14 mouse cellular contexts compared by ENCODE assay signal in the genomic region with DNA sequence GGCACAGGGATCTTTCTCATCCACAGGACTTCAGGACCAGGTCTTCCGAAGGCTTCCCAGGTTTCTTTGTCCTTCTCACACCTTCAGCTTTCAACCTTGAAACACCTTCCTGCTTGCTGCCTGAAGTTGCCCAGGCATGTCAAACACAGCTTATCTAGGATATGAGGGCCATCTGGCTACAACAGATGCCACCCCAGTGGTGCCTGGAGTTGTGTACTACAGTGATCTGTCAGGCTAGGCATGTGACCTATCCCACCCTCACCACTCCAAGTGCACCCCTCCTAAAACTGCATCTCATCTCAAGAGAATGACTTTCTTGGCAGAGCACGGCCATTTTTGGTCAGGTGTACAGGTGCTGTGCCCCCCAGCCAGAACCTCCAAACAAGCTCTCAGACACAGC. TPM values are rescaled to one million over a fixed set of nuclear protein-coding genes. Genes with fewer than 3 reads are reported as not detected.
A peak's percentile ranks its signal among the peaks of the same experiment; 100 is the strongest.
DNase-seq lines count a peak whose midpoint lies in the region; ATAC-seq lines count a peak whose summit lies in the region.
"Had no signal": no experiment of that assay in that cellular context is flagged by ENCODE, and none has a peak within 500 bp of the region (broad histone marks: within the 10 kb centered on the region; RNA-seq: fewer than 3 reads in every experiment).

No protein-coding gene starts in this region.

- H3K4me3 ChIP-seq in heart, embryonic 13.5 days = no peak overlapping the region
- H3K4me3 ChIP-seq in liver, embryonic 12.5 days = no peak overlapping the region
- no peak overlapping the region for H3K4me3 ChIP-seq in embryonic facial prominence, embryonic 10.5 days
- H3K4me3 ChIP-seq: embryonic facial prominence, embryonic 15.5 days; heart, embryonic 15.5 days had no signal

- H3K4me2 ChIP-seq in heart, embryonic 13.5 days = no peak overlapping the region
- peak overlapping the region; percentile 56 for H3K4me2 ChIP-seq in liver, embryonic 12.5 days
- H3K4me2 ChIP-seq: embryonic facial prominence, embryonic 15.5 days; heart, embryonic 15.5 days had no signal

- no peak for ATAC-seq in heart, embryonic 13.5 days (ENCODE audit: extremely low read depth, insufficient number of reproducible peaks, low FRiP score, low TSS enrichment)
- peak; percentile 92 for ATAC-seq in liver, embryonic 12.5 days

- peaks cover 21% of the 10 kb centered on the region for H3K4me1 ChIP-seq in heart, embryonic 13.5 days
- H3K4me1 ChIP-seq in liver, embryonic 12.5 days = peaks cover 78% of the 10 kb centered on the region
- no peaks in the 10 kb centered on the region for H3K4me1 ChIP-seq in embryonic facial prominence, embryonic 10.5 days
- H3K4me1 ChIP-seq: embryonic facial prominence, embryonic 15.5 days had no signal

- no peak overlapping the region for H3K9ac ChIP-seq in heart, embryonic 13.5 days
- peak overlapping the region; percentile 62 for H3K9ac ChIP-seq in liver, embryonic 12.5 days
- H3K9ac ChIP-seq: embryonic facial prominence, embryonic 15.5 days; heart, embryonic 15.5 days had no signal

- WGBS in heart, embryonic 13.5 days = 77% methylated on average over 2 of the region's 2 CpGs
- 64% methylated on average over 2 of the region's 2 CpGs for WGBS in liver, embryonic 12.5 days (ENCODE audit: insufficient replicate concordance)
- WGBS in embryonic facial prominence, embryonic 10.5 days = 84% methylated on average over 2 of the region's 2 CpGs

- 0 out of 2 replicates have a peak overlapping the region, but pooled peaks have one; percentile 21 for H3K27ac ChIP-seq in heart, embryonic 13.5 days (replicated peaks)
- H3K27ac ChIP-seq in liver, embryonic 12.5 days = peak overlapping the region; percentile 95
- H3K27ac ChIP-seq in embryonic facial prominence, embryonic 10.5 days (replicated peaks) = no peak overlapping the region
- H3K27ac ChIP-seq: embryonic facial prominence, embryonic 15.5 days; heart, embryonic 15.5 days had no signal

- no peaks in the 10 kb centered on the region for H3K9me3 ChIP-seq in heart, embryonic 13.5 days
- no peaks in the 10 kb centered on the region for H3K9me3 ChIP-seq in liver, embryonic 12.5 days (replicated peaks)
- H3K9me3 ChIP-seq in embryonic facial prominence, embryonic 10.5 days = no peaks in the 10 kb centered on the region
- H3K9me3 ChIP-seq: embryonic facial prominence, embryonic 15.5 days; heart, embryonic 15.5 days had no signal

- no peak for DNase-seq in heart, adult 9 months (ENCODE audit: low spot score in 2 of 2)
- DNase-seq in testis, postnatal 14 days (ENCODE audit: low spot score) = peak; percentile 72
- DNase-seq in testis, postnatal 10 days (ENCODE audit: low spot score) = no peak
- DNase-seq in right cerebral cortex, postnatal 10 days (ENCODE audit: low spot score in 2 of 2) = no peak
- no peak for DNase-seq in adrenal gland, adult 18-20 months (ENCODE audit: low spot score in 2 of 2)
- DNase-seq in embryonic facial prominence, embryonic 10.5 days (ENCODE audit: low spot score) = no peak
- DNase-seq: kidney, adult 8-10 months; lung, adult 18-20 months had no signal

- H3K27me3 ChIP-seq in heart, embryonic 13.5 days (replicated peaks) = no peaks in the 10 kb centered on the region
- no peaks in the 10 kb centered on the region for H3K27me3 ChIP-seq in liver, embryonic 12.5 days (replicated peaks)
- H3K27me3 ChIP-seq in embryonic facial prominence, embryonic 10.5 days (replicated peaks; ENCODE audit: low read depth, poor library complexity, severe bottlenecking) = no peaks in the 10 kb centered on the region
- H3K27me3 ChIP-seq: CH12.LX; embryonic facial prominence, embryonic 15.5 days; heart, embryonic 15.5 days had no signal

- H3K36me3 ChIP-seq in heart, embryonic 13.5 days = peaks cover 95% of the 10 kb centered on the region
- H3K36me3 ChIP-seq in liver, embryonic 12.5 days = peaks cover 95% of the 10 kb centered on the region
- H3K36me3 ChIP-seq in embryonic facial prominence, embryonic 10.5 days (replicated peaks) = peaks cover 94% of the 10 kb centered on the region

RNA-seq across cellular contexts. Expression of a gene that starts 8.2 kb away (rescaled TPM):
- 434 and 464 TPM in 2 replicates for polyA plus RNA-seq in heart, embryonic 13.5 days (2015; fragmentation: Nextera tagmentation; extraction: Ambion mirVana)
- polyA plus RNA-seq in liver, embryonic 12.5 days (2016; fragmentation: Nextera tagmentation; extraction: Ambion mirVana) = 669 and 687 TPM in 2 replicates
- 1 to 10 TPM; 1.4 to 4.0 TPM for total RNA-seq in adrenal gland, adult 18-20 months (2021)
- polyA plus RNA-seq in embryonic facial prominence, embryonic 10.5 days (2016; fragmentation: Nextera tagmentation; extraction: Ambion mirVana) = 571 and 605 TPM in 2 replicates

RNA-seq across cellular contexts. Expression of a gene that starts 15.7 kb away (rescaled TPM):
- polyA plus RNA-seq in heart, embryonic 13.5 days (2015; fragmentation: Nextera tagmentation; extraction: Ambion mirVana) = 55.0 and 56.9 TPM in 2 replicates
- polyA plus RNA-seq in liver, embryonic 12.5 days (2016; fragmentation: Nextera tagmentation; extraction: Ambion mirVana) = 56.9 and 61.0 TPM in 2 replicates
- 10 to 100 TPM; 34.0 to 35.2 TPM for total RNA-seq in adrenal gland, adult 18-20 months (2021)
- polyA plus RNA-seq in embryonic facial prominence, embryonic 10.5 days (2016; fragmentation: Nextera tagmentation; extraction: Ambion mirVana) = 85.1 and 88.8 TPM in 2 replicates

RNA-seq across cellular contexts. Expression of a gene that starts 15.8 kb away (rescaled TPM):
- 0.27 and 0.28 TPM in 2 replicates for polyA plus RNA-seq in heart, embryonic 13.5 days (2015; fragmentation: Nextera tagmentation; extraction: Ambion mirVana)
- 0.48 and 0.93 TPM in 2 replicates for polyA plus RNA-seq in liver, embryonic 12.5 days (2016; fragmentation: Nextera tagmentation; extraction: Ambion mirVana)
- total RNA-seq in adrenal gland, adult 18-20 months (2021) = under 1 TPM; 0.20 to 0.45 TPM
- polyA plus RNA-seq in embryonic facial prominence, embryonic 10.5 days (2016; fragmentation: Nextera tagmentation; extraction: Ambion mirVana) = 0.87 and 0.95 TPM in 2 replicates

RNA-seq across cellular contexts. Expression of a gene that starts 18.3 kb away (rescaled TPM):
- polyA plus RNA-seq in heart, embryonic 13.5 days (2015; fragmentation: Nextera tagmentation; extraction: Ambion mirVana) = 1.0 and 3.8 TPM in 2 replicates
- polyA plus RNA-seq in liver, embryonic 12.5 days (2016; fragmentation: Nextera tagmentation; extraction: Ambion mirVana) = 0.66 and 1.8 TPM in 2 replicates
- 10 to 100 TPM in 1 of 2 experiments, not detected in 1; 11.3 TPM for total RNA-seq in adrenal gland, adult 18-20 months (2021)
- not detected in 2 replicates for polyA plus RNA-seq in embryonic facial prominence, embryonic 10.5 days (2016; fragmentation: Nextera tagmentation; extraction: Ambion mirVana)
- total RNA-seq: CH12.LX; layer of hippocampus, postnatal 25 days had no signal

RNA-seq across cellular contexts. Expression of a gene that starts 24.1 kb away (rescaled TPM):
- 26.7 and 31.8 TPM in 2 replicates for polyA plus RNA-seq in heart, embryonic 13.5 days (2015; fragmentation: Nextera tagmentation; extraction: Ambion mirVana)
- polyA plus RNA-seq in liver, embryonic 12.5 days (2016; fragmentation: Nextera tagmentation; extraction: Ambion mirVana) = 5.5 TPM in 2 replicates
- 10 to 100 TPM; 25.0 to 28.4 TPM for total RNA-seq in adrenal gland, adult 18-20 months (2021)
- polyA plus RNA-seq in embryonic facial prominence, embryonic 10.5 days (2016; fragmentation: Nextera tagmentation; extraction: Ambion mirVana) = 10.7 and 11.9 TPM in 2 replicates
